Mouse (Mus musculus) embryonic facial prominence, embryonic 11.5 days (tissue): ENCODE measurements around the gene Gm21882. TPM values are rescaled to one million over a fixed set of nuclear protein-coding genes. Genes with fewer than 3 reads are reported as not detected.
"Not testable (repeated sequence)": the region's sequence is repeated elsewhere in the genome, so short reads cannot be mapped to it uniquely, and the experiment has no call there.

Experiments used
- ATAC-seq: fragments of 200-750 bp; cut with Nextera tagmentation; replicated peaks from 2 replicates; pipeline ENCODE4 v1.8.0; 2017; ENCODE audit warnings: low read depth; ENCODE audit not compliant: insufficient number of reproducible peaks, low FRiP score, low TSS enrichment
- DNase-seq: peaks from one replicate; pipeline ENCODE4 v3.0.0-alpha.2; 2015; ENCODE audit warnings: low spot score
- H3K27ac ChIP-seq: fragments of 300-500 bp; sonication (generic); replicated peaks from 2 replicates; pipeline ENCODE4 v1.5.1; 2014; ENCODE audit warnings: mild to moderate bottlenecking, low read depth, low read length, control low read depth
- H3K27me3 ChIP-seq: fragments of 300-500 bp; sonication (generic); 2 replicates; pipeline ENCODE4 v1.6.1; 2014; ENCODE audit warnings: mild to moderate bottlenecking, low read length, moderate library complexity, mixed read lengths; ENCODE audit not compliant: control insufficient read depth, insufficient read depth
- H3K36me3 ChIP-seq: fragments of 300-500 bp; sonication (generic); replicated peaks from 2 replicates; pipeline ENCODE4 v1.6.1; 2014; ENCODE audit warnings: low read depth, mild to moderate bottlenecking, low read length, moderate library complexity, mixed read lengths; ENCODE audit not compliant: control insufficient read depth, insufficient read depth
- H3K4me1 ChIP-seq: fragments of 300-500 bp; sonication (generic); 2 replicates; pipeline ENCODE4 v1.6.1; 2014; ENCODE audit warnings: low read length, mixed read lengths; ENCODE audit not compliant: control insufficient read depth, insufficient read depth
- H3K4me2 ChIP-seq: fragments of 300-500 bp; sonication (generic); 2 replicates; pipeline ENCODE4 v1.6.1; 2014; ENCODE audit warnings: low read depth, mild to moderate bottlenecking, control low read depth, low read length, moderate library complexity
- H3K4me3 ChIP-seq: fragments of 300-500 bp; sonication (generic); 2 replicates; pipeline ENCODE4 v1.5.1; 2014; ENCODE audit warnings: low read depth, low read length, control low read depth
- H3K9ac ChIP-seq: fragments of 300-500 bp; sonication (generic); replicated peaks from 2 replicates; pipeline ENCODE4 v1.6.1; 2014; ENCODE audit warnings: mild to moderate bottlenecking, control low read depth, low read length
- H3K9me3 ChIP-seq: fragments of 300-500 bp; sonication (generic); replicated peaks from 2 replicates; pipeline ENCODE4 v1.6.1; 2016; ENCODE audit warnings: mild to moderate bottlenecking, low read length, inconsistent platforms, mixed read lengths; ENCODE audit not compliant: control insufficient read depth
- WGBS: fragments of 180-500 bp; shearing (Covaris S2); extraction: QIAGEN DNeasy Blood & Tissue Kit; methylation state at CpG from one replicate; pipeline ENCODE4 v1.1.7; 2014; 5-methylcytosine and 5-hydroxymethylcytosine counted together
- polyA plus RNA-seq: library from polyadenylated mRNA; unstranded; fragments of >200 nt; fragmentation: Nextera tagmentation; extraction: Ambion mirVana; gene quantifications from 2 replicates; pipeline ENCODE4 v1.2.1, GENCODE M21; 2014

The Gm21882 gene
- polyA plus RNA-seq = not detected in 2 replicates

GRCm38 (mm10) chrY:40381423-40381822 lies at the start of gene Gm21882:
TSS of gene Gm21882 (minus strand) at chrY:40381523.
- not testable (repeated sequence) for DNase-seq, H3K4me3 ChIP-seq, H3K36me3 ChIP-seq, H3K9ac ChIP-seq, ATAC-seq, H3K27ac ChIP-seq, H3K9me3 ChIP-seq, H3K4me2 ChIP-seq, H3K4me1 ChIP-seq, H3K27me3 ChIP-seq
- WGBS = no CpG with 5 or more reads among the region's 1 CpGs

Other genes with a start within 250 kb of the Gm21882 start
- not detected in 2 replicates for gene Gm21865, start 64.6 kb downstream of the Gm21882 start, polyA plus RNA-seq